Mouse (Mus musculus) cerebellum, adult 11-12 months (tissue): ENCODE results near the gene Calca.
"Not testable (repeated sequence)": the region's sequence is repeated elsewhere in the genome, so short reads cannot be mapped to it uniquely, and the experiment has no call there.

ENCODE experiments used
- DNase-seq: peaks from one replicate; pipeline ENCODE4 v3.0.0; 2022

Calca gene

DNA sequence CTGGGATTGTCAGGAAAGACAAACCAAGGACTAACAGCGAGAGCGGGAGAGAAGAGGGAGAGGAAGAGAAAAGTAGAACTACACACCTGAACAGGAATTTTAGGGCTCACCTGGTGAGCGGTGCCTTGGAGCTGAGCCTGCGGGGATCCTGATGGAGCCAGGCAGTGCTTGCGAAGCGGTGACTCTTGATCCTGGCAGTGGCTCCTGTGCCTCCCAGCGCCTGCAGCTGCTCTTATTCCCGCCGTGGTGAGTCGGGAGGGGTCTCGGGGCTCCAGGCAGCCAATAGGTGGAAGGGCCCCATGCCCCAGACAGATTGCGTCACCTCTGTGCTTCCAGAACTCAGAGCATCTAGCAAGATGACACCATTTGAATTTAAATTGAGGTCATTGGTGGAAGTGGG, at the start of gene Calca:
Gene Calca, minus strand, starts transcription at position 256 of the 400 bp plus-strand sequence.
- peak; percentile 10 for DNase-seq

DNA sequence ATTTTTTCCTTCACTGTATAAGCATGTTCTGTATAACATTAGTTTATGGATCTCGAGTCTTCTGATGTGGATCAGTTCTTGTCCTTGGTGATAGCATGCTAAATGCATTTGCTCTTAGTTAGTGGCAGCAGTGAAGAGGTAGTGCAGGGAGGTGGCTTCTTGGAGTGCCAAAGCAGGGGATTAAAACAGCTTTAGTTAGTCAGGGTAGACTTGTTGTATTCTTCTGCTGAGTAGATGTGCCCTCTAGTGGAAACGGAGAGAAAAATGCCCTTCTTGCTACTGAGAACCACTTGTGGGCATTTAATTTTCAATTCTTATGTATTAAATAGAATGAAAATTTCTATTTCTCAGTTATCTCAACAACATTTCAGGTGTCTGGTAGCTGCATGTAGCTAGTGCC, 36.5 kb upstream of the Calca start:
- no peak for DNase-seq

DNA sequence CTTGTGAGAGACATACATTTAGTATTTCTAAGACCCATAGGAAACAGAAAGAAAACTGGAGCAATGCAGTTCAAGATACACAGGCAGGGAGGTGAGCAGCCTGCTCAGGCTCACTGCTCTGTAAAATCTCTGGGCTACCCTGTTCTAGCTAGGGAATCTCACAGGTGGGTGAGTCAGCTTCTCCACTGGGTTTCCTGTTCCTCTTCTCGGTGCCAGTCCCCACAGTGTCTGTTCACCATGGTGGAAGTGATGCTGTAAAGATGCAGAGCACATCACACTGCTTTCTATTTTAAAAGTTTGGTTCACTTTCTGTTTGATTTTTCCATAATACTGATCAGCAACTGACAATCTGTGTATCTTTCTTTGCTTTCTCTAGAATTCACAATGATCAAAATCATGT, 35.2 kb upstream of the Calca start:
- DNase-seq: no peak

DNA sequence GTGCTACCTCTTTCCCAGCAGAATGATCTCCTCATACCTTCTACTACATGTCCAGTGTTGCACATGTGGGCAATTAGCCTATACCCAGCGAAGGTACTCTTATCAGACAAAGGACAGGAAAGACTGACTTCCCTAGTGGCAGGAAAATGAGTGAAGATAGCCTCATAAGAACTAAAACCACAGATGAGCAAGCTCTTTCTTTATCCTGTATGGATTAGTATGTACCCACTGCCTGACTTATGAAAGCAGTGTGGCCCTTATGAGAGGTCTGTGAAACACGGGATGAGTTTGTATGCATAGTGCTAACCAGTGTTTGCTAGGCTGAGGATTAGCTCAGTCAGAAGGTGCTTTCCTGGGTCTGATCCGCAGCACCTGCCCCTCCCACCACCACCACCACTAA, 13.6 kb upstream of the Calca start:
- DNase-seq: no peak

DNA sequence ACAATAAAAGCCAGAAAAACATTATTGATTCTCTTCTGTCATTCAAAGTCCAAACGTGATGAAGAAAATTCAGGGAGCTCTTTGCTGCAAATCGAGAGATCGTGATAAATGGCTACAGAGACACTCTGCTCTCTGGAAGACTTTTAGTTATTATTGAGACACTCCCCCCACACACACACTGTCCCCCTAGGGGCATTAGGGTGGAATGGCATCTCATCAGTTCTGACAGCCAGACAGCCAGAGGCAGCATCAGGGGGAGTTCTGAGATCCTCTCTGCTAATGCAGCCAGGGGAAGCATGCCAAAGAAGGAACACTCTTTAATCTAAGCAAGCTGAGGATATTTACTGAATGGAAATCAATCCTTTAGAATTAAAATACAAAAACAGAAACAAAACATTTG, 12.6 kb upstream of the Calca start:
- DNase-seq: no peak

DNA sequence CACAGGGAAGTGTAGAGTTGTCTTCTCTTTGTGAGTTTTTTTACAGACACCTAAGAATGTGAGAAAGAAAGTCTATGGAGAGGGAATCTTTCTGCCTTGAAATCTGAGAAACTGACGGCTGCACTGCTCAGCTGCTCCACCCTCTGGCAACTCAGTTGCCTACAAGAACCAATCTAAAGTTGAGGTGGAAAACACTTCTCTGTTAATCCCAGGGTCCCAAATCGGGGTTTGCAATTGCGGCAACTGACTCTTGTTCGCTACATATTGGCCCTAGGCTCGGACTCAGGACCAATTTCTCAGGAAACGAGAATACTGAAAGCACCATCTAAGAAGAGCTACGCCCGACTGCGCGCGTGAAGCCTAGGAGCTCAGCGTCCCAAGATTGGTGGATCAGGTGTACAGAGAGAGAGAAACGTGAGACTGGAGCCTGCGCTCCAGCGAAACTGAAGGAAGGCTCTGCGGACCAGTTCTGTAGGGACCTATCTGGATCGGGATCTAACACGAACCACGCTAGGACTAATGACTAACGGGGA, 522 bp downstream of the Calca start:
- DNase-seq: peak; percentile 14

DNA sequence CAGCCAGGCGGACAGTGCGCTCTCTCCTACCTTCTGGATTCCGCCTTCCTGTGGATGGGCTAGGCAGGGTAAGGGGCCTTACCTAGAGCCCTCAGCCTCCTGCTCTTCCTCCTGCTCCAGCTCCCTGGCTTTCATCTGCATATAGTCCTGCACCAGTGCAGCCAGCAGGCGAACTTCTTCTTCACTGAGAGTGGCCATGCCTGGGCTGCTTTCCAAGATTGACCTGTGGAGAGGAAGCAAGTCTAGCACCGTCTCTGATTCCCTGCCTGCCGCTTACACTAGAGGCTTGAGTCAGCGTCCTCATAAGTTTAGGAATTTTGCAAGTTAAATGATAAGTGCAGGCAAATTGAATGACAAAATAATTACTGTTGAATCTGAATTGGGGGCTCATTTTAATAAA, 1.8 kb downstream of the Calca start:
- DNase-seq: no peak

DNA sequence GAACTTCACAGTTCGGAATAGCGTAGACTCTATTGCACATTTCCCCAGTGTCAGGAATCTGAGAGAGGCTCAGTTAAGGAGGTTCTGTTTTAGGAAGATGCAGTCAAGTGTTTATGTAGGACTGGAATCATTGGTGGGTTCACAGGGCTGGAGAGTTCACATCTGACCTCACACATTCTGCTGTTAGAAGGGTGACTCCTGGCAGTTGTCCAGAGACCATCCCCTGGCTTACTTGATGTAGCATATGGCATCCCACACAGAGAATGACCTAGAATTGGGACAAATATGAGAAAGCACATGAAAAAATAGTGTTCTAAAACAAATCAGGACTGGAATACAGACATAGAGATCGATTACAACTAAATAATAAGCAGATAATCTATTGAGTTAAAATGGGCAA, 10.2 kb downstream of the Calca start:
- DNase-seq: no peak

DNA sequence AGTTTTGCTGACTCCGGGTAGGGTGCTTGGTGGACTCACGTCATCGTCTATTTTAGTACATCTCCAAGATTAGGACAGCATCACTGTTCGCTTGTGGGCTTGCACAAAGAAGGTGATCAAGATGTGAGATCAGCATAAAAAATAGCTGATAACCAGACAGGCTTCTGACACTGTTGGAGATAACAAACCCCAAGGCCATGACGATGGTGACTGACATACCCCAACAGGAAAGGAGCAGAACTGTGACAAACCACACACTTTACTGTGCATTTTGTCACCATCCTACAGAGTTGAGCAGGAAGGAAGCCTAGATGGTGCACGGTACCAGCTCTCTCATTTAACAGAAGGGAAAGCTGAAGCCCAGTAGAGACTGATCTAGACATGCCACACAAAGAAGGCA, 19.4 kb downstream of the Calca start:
- DNase-seq: no peak

DNA sequence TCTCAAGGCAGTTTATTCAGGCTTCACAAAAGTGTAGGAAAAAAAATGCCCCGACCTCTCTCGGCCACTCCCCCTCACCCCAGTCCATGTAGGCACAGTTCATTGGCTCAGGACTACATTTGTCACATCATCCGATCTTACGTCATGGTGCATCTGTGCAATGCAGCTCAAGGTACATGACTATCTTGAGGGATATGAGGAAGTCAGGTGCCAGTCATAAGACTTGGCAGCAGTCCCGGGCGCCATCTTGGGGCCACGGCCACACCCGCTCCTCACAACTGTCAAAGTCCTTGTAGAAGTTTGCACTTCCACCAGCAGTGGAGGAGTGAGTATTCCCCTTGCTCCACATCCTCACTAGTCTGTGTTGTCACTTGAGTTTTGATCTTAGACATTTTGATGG, 41.8 kb downstream of the Calca start:
- DNase-seq: not testable (repeated sequence)

DNA sequence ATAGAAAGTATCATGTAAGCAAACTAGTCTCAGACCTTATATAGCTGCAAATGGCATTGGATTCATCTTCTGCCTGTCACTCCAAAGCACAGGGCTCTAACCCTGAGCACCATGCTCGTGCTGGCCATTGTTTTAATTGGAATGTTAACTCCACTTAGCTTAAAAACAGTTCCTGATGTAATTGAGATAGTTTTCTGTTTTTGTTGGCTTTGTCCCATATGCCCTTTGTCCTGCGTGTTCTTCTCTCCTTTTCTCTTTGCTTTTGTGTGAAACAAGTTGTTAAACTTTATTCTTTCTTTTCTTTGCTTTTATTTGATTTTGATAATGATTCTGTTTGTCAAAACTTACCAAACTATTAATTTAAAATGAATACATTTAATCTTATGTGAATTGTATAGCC, 53.7 kb downstream of the Calca start:
- no peak for DNase-seq
